Mouse (Mus musculus): Measurements from ENCODE around the gene Slc7a6.

Slc7a6 gene

GRCm38 (mm10) chr8:106168356-106169016, at the start of gene Slc7a6:
Gene Slc7a6 (plus strand): TSS chr8:106168857.
- peak; percentile 81 to 93 for DNase-seq (ENCODE audit: low spot score in 2 of 2)

GRCm38 (mm10) chr8:106123443-106123842, 45.2 kb upstream of the Slc7a6 start:
- no peak for DNase-seq (ENCODE audit: low spot score in 2 of 2)

- DNase-seq (ENCODE audit: low spot score in 2 of 2), result no peak
These were observed 42.6 kb upstream of the Slc7a6 start for GRCm38 (mm10) chr8:106126055-106126454.

GRCm38 (mm10) chr8:106127054-106127453, 41.6 kb upstream of the Slc7a6 start:
- no peak for DNase-seq (ENCODE audit: low spot score in 2 of 2)

- DNase-seq (ENCODE audit: low spot score in 2 of 2), result peak; percentile 36 to 82
These were observed 40.7 kb upstream of the Slc7a6 start for GRCm38 (mm10) chr8:106127882-106128410.

GRCm38 (mm10) chr8:106129232-106129930, 39.3 kb upstream of the Slc7a6 start:
- peak in 1 of 2 experiments; percentile 74 for DNase-seq (ENCODE audit: low spot score in 2 of 2)

GRCm38 (mm10) chr8:106129997-106130396, 38.7 kb upstream of the Slc7a6 start:
- peak in 1 of 2 experiments; percentile 75 for DNase-seq (ENCODE audit: low spot score in 2 of 2)

GRCm38 (mm10) chr8:106130505-106130904, 38.2 kb upstream of the Slc7a6 start:
- no peak for DNase-seq (ENCODE audit: low spot score in 2 of 2)

GRCm38 (mm10) chr8:106131021-106131420, 37.6 kb upstream of the Slc7a6 start:
- no peak for DNase-seq (ENCODE audit: low spot score in 2 of 2)

- no peak for DNase-seq (ENCODE audit: low spot score in 2 of 2)
These were observed 37.0 kb upstream of the Slc7a6 start for GRCm38 (mm10) chr8:106131488-106132222.

- DNase-seq (ENCODE audit: low spot score in 2 of 2), result no peak
These were observed 36.3 kb upstream of the Slc7a6 start for GRCm38 (mm10) chr8:106132356-106132755.

- peak in 1 of 2 experiments; percentile 63 for DNase-seq (ENCODE audit: low spot score in 2 of 2)
These were observed 35.1 kb upstream of the Slc7a6 start for GRCm38 (mm10) chr8:106133526-106133925.

- no peak for DNase-seq (ENCODE audit: low spot score in 2 of 2)
These were observed 34.7 kb upstream of the Slc7a6 start for GRCm38 (mm10) chr8:106133946-106134345.

GRCm38 (mm10) chr8:106134751-106135571, 33.7 kb upstream of the Slc7a6 start:
- no peak for DNase-seq (ENCODE audit: low spot score in 2 of 2)

- DNase-seq (ENCODE audit: low spot score in 2 of 2), result no peak
These were observed 33.0 kb upstream of the Slc7a6 start for GRCm38 (mm10) chr8:106135672-106136071.

GRCm38 (mm10) chr8:106136156-106137130, 32.2 kb upstream of the Slc7a6 start, which contains the start of gene Esrp2:
Gene Esrp2 (minus strand): TSS chr8:106136974.
- DNase-seq (ENCODE audit: low spot score in 2 of 2), result peak in 1 of 2 experiments; percentile 73

GRCm38 (mm10) chr8:106137218-106137905, 31.3 kb upstream of the Slc7a6 start:
- DNase-seq (ENCODE audit: low spot score in 2 of 2), result no peak

GRCm38 (mm10) chr8:106137906-106138477, 30.7 kb upstream of the Slc7a6 start:
- peak in 1 of 2 experiments; percentile 63 for DNase-seq (ENCODE audit: low spot score in 2 of 2)

- DNase-seq (ENCODE audit: low spot score in 2 of 2), result no peak
These were observed 30.0 kb upstream of the Slc7a6 start for GRCm38 (mm10) chr8:106138616-106139015.
